Mouse (Mus musculus): ENCODE data around the gene Fam71d.

DNA sequence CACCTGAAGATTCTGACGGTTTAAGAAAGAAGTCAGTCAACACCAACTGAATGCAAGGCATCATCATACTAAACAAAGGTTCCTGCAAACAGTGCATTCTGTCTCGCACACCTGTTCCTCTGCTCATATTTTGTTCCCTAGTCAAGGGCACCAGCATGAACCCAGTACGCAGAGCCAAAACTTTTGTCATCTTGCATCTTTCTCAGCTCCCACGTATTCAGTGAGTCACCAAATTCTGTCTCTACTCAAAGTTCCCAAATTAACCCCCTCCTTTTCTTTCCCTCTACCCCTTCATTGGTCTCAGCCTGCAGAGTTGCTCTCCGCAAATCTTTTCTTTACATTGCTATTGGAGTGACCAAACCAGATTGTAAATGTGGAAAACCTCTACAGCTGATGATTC is 2.5 kb upstream of the Fam71d start:
- TF ChIP-seq CTCF (IDR thresholded peaks at IDR 0.05; ENCODE audit: control insufficient read depth, insufficient read depth, low read length) (no peak), POLR2A (IDR thresholded peaks at IDR 0.05; ENCODE audit: borderline replicate concordance, control insufficient read depth, low read depth, low read length) (no peak)
